Mouse (Mus musculus) kidney, postnatal 10 days (tissue): ENCODE measurements around the gene Olfr412.

Source experiments
- DNase-seq: peaks from one replicate; pipeline ENCODE4 v3.0.0; 2021; ENCODE audit warnings: mixed read lengths

The Olfr412 gene

GRCm38 (mm10) chr11:74414112-74414511 is 52.2 kb downstream of the Olfr412 start:
- no peak for DNase-seq

DNA sequence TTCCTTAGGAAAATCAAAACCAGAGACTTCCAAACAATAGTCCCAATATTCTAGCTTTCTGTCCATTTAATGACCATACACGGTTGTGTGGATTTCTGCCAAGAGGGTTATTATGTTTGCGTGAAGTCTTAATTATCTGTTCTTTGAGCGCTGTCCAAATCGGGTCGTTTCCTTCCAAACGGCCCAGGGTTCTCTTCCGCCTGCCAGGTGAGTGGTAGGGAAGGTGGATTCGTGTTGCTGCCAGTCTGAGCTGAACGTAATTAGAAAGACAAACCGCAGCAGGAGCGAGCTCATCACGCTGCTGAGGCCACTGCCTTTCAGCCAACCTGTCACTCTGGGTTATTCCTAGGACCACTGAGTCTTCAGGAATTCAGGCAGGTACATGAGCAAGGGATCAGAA is 53.9 kb downstream of the Olfr412 start:
- no peak for DNase-seq
